Mouse (Mus musculus) cerebellum, postnatal 25 days (tissue): ENCODE measurements around the gene Rbms3.

Experiments used
- DNase-seq, 2 experiments: peaks; one replicate each; pipeline ENCODE4 v3.0.0; 2021; ENCODE audit warnings: mixed read lengths in 2 of 2

Rbms3 gene

DNA sequence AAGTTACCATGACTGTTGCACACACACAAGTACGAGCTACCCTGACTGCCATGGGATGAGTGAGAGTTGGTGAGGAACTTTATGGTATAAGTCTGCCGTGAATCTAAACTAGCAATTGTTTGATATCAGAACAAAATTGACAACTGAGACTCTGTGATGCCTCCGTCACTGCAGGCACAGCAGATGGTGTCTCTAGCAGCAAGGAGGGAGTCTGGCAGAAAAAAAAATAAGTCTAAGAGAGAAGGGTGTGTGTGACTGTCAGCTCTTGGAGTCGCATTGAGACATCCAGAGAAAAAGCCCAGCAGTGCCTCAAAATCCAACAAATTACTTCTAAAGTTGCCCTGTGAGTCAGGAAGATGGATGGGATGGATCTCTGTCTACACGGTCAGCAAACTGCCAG is 257.7 kb downstream of the Rbms3 start:
- no peak for DNase-seq

DNA sequence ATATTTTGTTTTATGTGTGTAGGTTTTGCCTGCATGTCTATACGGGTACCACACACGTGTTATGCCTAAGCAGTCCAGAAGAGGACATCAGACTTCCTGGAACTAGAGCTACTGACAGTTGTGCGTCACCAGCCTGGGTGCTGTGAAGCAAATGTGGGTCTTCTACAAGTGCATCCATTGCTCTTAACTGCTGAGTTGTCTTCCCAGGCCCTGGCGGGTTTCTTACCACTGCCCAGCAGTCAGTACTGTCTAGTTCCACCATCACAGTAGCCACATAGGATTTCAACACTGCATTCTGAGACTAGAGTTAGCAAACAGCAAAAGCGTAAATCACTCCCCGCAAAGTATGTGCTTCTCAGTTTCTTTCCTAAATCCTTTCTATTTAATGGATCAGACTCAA is 259.6 kb downstream of the Rbms3 start:
- no peak for DNase-seq

DNA sequence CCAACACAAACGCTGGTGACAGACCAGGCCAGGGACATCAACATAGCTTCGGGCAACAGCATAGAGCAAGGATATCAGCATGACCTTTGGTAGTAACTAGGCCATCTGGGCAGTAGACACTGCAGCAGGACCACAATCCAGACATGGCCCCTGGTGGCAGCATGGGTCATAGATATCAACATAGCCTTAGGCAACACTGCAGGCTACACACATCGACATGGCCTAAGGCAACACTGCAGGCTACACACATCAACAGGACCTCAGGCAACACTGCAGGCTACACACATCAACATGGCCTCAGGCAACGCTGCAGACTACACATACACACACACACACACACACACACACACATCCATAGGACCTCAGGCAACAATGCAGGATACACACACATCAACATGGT is 261.7 kb downstream of the Rbms3 start:
- DNase-seq: no peak

DNA sequence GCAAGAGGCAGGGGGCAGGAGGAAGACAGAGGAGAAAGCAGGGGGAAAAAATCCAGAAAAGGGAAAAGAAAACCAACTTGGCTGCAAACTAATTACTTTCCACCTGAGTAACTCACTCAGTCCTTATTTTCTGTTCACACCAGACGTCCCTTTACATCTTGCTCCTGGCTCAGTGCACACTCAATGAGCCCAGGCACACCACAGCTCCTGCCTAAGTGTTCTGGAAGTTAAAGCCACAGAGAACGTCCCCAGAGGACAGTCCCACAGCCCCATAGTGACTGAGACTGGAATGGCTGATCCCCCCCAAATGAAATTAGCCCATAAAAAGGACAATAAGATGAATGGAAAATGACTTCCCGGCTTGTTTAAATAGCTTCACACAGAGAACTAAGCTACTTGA is 265.1 kb downstream of the Rbms3 start:
- no peak for DNase-seq

DNA sequence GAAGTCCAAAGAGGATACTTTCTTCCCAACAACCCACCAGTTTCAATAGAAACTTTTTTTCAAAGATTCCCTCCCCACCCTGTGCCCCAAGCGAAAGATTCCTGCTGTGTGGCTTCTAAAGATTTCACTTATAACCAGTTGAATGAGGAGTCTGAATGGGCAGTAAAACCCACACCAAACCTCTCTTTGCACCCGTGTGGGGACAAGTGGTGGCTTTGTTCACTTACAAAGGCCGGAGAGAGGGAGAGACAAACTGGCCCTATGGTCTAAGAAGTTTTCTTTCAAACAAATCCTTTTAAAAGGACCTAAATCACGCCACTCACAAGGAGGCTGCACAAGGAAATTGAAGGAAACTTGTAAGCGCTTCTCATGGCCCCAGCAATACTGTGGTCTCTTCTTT is 268.3 kb downstream of the Rbms3 start:
- DNase-seq: no peak

DNA sequence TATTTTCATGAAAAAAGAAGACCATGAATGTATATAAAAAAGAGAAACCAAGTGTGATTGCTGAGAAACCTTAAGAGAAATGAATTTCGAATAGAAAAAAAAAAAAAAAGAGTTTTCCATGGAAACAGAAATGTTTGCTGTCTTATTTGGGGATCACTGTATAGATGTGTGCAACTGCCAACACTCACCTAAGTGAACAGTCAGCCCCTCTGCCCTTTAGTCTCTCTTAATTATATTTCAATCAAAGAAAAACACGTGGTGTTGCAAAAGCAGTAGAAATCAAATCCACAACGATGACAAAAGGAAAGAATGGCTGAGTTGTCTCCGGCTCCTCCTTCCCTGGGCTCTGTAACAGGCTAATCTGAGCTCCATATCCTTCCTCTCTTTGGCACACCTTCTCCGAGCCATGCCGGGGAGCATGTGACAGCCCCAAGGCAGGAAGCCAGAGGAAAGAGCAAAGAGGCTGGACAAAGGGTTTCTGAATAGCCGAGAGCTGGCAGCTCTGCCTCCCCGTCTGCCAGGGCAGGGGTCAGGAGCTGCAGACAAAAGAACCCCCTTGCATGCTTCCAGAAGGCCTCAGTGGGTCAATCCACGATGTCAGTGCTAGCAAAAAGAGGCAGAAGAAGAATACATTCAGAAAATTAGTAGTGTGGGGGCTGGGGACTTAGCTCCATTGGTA is 272.8 kb downstream of the Rbms3 start:
- DNase-seq: peak; percentile 60 to 71

DNA sequence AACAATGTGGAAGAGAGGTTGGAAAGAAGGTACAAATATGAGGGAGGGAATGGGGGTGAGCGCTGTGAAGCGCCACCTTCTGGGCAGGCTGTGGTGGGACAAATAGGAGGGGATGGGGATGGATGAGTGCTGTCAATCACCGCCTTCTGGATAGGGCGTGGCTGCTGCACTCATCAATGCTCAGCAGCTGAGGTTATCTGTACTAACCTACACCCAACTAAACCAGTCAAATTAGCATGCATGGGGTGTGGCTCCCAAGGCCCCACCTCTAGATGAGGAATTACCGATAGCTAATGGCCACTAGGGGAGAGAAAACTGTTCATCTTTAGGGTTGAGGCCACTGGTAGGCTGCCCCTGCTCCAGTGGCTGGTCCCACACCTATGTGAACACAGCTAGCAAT is 274.2 kb downstream of the Rbms3 start:
- DNase-seq: no peak

DNA sequence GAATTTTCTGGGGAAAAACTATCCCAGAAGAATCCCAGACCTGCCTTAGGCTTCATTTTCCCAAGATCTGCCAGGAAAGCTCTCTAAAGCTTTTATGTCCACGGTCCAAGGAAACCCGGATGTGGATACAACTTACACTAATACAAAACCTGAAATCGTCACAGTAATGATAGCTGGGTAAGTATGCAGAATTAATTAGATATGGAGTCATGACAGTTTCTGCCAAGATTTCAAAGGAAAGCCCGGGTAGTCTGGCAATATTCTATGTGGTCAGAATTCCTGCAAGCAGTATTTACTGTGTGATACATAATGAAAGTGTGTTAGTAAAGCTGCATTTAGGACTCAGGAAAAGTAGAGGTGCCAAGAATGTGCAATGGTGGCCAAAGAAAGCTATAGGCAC is 287.4 kb downstream of the Rbms3 start:
- DNase-seq: no peak

DNA sequence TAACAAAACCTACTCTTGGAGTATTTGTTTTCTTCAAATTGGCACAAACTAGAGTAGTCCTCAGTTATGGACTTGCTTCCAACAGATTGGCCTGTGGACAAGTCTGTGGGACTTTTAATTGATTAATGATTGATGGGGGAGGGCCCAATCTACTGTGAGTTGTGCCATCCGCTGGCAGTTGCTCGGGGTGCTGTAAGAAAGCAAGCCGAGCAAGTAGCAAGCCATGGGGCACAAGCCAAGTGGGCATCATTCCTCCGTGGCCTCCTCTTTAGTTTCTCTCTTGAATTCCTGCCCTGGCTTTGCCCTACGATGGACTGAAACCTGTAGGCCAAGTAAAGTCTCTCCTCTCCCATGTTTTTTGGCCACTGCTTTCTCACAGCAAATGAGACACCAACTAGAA is 299.0 kb downstream of the Rbms3 start:
- no peak for DNase-seq

DNA sequence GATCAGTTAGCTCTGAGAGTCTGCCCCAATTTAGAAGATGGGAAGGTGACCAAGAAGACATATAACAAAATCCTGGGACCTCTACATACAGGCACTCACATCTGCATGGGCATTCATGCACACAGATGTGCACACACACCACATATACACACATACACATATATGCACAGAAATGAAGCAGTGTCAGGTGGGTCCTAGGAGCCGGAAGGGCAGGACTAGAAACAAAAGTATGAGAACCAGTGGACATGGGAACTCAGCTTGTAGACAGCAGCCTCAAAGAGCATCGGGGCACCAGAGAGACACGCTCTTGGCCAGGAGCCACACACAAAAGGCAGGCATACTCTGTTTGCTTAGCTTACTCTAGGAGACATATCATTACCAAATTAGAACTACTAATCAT is 310.4 kb downstream of the Rbms3 start:
- no peak for DNase-seq

DNA sequence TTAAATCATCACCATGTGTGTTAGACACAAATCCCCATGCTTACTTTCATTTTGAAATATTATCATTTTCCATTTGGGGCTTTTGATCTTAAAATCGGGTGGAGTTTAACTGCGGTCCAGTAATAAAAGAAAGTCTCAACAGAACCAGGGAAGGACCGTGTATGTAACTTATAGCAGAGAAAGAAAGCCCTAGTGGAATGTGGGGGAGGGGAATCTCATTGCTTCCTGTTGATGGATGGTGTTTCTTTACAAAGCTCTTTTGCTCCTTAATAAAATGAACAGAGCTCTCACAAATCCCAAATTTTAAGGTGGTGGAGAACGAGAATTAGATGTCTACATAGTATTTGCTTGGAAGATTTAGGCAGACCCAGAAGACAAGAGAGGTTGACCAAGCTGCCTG is 311.3 kb downstream of the Rbms3 start:
- no peak for DNase-seq

DNA sequence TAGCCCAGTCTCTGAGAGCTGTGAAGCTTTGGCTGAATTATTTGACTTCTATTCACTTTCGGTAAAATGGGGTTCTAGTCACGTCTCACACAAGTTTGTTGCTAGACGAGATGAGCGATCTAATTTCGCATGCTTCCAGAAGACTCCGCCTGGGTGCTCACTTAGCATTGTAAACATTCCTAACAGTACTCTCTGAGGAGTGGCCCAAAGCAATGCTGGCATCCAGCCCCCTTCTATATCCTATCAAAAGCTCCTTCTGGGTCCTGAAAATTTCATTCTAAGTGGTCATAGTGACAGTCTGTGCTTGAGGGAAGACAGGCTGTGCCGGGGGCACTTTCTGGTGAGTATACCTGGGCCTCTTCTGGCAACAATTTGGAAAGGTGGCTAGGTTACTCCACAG is 312.5 kb downstream of the Rbms3 start:
- DNase-seq: no peak

DNA sequence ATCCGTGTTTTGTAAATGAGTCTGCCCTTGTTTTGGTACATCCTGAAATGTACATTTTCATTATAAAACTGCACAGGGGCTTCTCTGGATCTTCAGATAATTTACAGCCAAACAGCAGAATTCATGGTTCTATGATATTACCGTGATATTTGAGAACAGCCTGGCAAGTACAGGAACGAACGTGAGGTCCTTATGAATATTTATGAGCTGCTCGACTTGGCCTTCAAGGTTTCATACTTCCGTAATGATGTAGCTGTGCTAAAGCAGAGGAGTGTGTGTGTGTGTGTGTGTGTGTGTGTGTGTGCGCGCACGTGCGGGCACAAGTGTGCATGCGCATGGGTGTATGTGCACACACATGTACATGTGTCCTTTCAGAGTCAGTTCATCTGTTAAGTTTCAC is 316.1 kb downstream of the Rbms3 start:
- DNase-seq: no peak

DNA sequence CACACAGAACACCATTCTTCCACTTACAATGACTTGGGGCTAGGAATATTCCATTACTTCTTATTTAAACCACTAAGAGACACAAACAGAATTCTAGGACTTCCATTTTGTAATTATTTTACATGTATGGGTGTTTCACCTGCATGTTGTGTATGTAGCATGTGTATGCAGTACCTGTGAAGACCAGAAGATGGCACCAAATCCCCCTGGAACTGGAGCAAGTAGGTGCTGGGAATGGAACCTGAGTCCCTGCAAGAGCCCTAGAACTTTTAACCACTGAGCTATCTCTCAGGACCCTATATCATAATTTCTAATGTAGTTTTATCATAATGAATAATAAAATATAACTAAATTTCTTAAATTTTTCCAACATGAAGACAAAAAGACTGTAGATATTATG is 319.9 kb downstream of the Rbms3 start:
- no peak for DNase-seq

DNA sequence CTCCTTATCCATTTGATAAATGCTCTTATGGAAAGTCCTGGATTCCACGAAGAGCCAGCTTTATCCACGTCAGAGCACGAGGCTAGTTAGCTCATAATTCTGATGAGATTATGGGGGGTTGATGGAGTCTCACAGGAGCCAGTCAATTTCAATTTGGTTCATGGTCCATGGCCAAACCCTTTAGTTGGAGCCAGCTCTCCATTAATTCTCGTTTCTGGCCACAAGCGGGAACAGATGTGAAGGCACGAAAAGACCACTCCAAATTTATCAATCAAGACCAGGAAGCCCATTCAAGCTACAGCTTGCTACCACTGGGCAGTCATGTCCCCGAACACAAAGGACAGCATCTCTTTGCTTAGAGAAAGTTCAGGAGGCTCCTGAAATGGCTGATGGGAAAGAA is 330.7 kb downstream of the Rbms3 start:
- DNase-seq: no peak

DNA sequence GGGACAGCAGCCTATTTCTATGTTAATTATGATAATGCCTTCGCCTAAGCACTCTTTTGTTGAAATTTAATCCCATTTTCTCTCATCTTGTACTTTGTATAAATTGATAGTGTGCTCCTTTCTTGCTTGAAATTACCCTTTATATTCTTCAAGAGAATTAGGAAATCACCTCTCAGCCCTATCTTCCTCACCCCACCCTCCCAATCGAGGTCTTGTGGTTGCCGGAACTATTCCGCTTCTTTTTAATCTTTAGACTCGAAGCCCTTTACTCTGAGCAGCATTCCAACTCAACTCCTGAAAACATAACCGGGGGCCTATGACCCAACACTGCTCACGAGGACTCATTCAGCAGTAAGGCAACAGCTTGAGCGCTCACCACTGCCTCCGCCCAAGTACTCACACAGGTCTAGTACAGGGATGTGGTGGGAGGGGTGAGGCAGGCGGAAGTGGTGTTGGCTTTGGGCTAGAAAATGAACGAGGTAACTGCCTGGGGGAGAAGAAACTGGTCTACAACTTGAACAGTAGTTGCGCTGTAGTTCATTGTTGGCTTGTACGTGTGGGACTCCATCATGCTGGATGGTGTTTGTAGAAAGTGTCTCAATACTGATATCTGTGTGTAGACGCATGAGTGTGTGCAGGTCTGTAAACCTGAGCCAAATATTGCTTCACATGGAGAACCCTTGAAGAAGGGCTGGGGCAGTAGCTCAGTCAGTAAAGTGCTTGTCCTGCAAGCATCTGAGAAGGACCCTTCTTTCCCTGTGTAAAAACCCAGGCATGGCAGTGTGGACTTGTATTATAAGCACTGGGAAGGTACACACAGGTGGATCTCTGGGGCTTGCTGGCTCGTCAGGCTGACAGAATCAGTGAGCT is 331.8 kb downstream of the Rbms3 start:
- DNase-seq: no peak

DNA sequence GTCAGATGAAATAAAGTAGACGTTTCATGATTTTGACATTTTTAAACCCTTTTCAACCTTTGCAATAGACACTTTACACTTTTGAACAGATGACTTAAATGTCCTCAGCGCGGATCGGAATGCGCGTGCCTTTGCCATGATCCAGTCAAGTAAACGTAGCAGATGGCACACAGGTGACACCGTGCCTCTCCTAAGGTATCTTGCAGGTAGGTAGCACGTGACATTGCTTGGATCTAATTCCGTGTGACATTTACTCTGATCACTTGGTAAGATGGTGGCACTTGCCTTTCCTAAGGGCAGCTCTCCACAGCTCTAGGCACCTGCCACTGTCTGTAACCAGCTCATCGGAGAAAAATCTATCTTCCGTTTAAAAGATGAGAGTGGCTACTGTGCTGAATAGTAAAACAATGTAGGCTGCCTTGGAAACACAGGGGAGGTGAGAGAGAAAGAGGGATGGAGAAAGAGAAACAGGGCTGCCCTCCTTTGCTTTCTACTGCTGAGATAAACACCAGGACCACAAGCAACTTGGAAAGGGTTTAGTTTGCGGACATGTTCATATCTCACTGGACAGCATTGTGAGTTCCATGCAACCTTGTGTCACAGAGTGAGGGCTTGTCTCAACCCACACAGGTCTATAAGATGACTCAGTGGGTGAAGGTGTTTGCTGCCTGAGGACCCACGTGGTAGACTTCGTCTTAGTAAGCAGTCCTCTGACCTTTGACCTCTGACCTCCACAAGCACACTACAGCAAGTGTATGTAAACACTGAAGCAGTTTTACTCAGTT is 338.5 kb downstream of the Rbms3 start:
- no peak for DNase-seq

DNA sequence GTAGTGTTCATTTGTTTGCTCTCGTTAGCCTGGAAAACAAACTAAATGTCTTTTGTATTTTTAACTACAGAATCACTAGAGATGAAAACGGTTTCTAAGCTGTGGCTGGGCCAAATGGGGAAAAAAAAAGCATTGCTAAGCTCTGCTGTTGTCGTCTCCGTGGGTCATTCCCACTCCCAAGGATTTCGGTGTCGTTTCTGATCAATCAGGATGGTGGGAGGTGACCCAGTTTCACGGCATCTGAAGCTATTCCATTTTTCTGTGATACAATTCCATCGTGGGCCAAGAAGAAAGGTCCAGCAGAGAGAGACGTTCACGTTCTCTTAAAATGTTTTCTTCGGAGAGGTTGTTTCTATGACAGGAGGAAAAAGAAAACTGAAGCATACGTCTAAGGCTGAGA is 354.9 kb downstream of the Rbms3 start:
- DNase-seq: no peak

DNA sequence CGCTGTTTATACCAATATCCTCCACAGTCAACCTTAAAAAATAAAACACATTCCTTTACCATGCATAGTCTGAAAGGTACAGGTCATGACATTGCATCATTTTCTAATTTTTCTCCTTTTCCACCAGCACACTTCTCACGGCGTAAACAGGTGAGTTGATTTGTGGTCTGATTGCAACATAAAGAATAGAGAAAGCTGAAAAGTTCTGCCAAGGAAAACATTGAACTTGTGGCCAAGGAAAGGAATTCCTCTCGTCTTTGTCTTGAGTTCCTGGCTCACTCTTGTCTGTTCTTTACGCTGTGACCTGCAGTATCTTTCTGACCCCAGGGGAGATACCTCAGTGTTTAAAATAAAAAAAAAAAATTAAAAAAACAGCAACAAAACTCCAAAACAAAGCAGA is 370.1 kb downstream of the Rbms3 start:
- DNase-seq: no peak

DNA sequence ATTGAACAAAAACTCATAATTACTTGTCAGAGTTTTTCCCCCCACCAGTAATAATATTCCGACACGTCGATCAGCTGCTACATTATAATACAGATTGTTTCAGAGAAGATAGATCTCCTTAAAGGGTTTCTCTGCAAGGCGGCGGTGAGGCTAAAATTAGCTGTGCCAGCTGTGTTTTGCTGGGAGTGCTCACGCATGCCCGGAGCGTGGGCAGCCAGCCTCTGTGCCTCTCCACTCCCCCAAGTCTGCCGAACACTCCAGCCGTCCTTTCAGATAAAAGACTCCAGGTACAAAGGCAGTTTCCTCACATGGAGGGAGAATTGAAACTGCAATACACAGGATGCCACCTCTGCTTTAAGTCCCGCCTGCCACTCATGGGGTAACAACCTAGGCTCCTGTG is 376.4 kb downstream of the Rbms3 start:
- no peak for DNase-seq

DNA sequence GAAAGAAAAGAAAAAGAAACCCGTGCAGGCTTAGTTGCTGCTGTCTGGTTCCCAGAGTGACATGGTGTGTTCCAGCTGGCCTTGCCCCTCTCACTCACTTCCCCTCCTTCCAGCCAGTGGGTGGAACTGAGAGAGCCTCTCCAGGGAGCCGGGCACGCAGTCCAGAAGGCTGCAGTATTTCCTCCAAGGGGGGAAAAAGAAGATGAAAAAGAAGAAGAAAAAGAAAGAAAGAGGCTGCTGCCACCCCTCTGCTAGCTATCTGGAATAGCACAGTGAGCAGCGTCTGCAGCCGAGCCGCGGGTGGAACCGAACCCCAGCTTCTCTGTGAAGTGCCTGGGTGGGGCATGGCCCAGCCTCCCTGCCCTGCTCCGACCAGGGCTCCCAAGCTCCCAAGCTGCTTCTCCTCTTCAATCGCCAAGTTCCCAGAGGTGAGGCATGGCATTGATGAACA is 377.3 kb downstream of the Rbms3 start:
- DNase-seq: peak in 1 of 2 experiments; percentile 31

DNA sequence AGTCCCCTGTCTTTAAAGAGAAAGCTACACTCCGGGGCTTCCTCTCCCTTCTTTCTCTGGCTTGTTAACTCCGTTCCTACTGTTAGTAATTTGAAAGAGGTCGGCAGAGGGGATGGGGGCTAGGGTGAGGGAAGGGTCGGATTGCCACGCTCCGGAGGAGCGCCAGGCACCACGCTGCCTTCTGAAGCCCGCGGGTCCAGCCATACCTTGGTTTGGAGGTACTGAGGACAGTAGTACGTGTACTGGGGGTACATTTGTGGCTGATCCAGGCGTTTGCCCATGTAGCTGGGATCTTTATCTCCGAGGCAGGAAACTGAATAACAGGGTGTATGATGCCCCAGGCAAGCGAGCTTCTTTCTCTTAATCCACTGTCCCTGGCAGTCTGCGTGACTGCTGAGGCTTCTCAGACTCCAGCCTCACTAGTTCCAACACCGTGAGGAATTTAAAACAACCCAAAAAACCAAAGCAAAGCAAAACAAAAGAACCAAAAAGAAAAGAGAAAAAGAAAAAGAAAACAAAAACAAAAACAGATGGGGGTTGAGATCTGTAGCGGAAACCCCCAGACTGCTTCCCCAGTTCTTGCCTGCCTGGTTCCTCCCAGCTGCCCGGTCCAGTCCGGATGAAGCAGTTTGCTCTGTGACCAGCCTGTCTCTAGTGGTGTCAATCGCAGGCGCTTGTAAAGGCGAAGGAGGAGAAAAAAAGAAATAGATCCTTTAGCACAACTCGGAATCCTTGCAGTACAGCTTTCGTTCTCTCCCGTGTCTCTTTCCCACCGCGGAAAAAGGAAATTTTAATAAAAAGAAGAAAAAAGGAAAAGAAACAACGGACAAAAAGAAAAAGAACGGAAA is 378.0 kb downstream of the Rbms3 start:
- peak; percentile 32 to 53 for DNase-seq

DNA sequence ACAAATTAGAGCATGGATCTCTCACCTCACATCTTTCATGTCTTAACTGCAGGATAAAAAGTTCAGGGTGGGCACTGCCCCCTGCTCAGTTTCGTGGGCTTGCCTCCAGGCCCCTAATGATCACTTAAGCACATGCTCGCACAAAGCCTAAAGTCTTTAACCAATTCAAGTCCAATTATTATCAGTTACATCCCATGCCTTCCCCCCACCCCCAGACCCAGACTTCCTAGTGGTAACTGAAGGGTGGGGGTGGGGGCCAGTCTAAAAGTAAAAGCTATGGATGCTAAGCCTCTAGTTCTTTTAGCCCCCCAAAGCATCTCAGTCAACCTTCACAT is 378.9 kb downstream of the Rbms3 start:
- DNase-seq: no peak
